Mouse (Mus musculus): ENCODE results near the gene Sfswap. TPM values are rescaled to one million over a fixed set of nuclear protein-coding genes. Genes with fewer than 3 reads are reported as not detected.

Sfswap gene
- polyA plus RNA-seq (2014; fragmentation: Illumina TruSeq; extraction: RNeasy Lipid Tissue Mini Kit (QIAGEN cat#74804); ENCODE audit: low read depth, low replicate concordance): 50.2 TPM

GRCm38 (mm10) chr5:129500722-129501634 lies at the start of gene Sfswap:
Gene Sfswap (plus strand): TSS chr5:129501221.

GRCm38 (mm10) chr5:129583761-129584582 lies 83.0 kb downstream of the Sfswap start, which contains the start of gene Mmp17:
Gene Mmp17 (plus strand): TSS chr5:129584169.

Other genes starting within 250 kb of the Sfswap start
- 1.7 TPM for gene Mmp17, start 82.9 kb downstream of the Sfswap start, polyA plus RNA-seq (2014; fragmentation: Illumina TruSeq; extraction: RNeasy Lipid Tissue Mini Kit (QIAGEN cat#74804); ENCODE audit: low read depth, low replicate concordance)
- 2.3 TPM for gene Zfp11, start 168.9 kb downstream of the Sfswap start, polyA plus RNA-seq (2014; fragmentation: Illumina TruSeq; extraction: RNeasy Lipid Tissue Mini Kit (QIAGEN cat#74804); ENCODE audit: low read depth, low replicate concordance)
- gene Sept14, start 207.3 kb downstream of the Sfswap start, polyA plus RNA-seq (2014; fragmentation: Illumina TruSeq; extraction: RNeasy Lipid Tissue Mini Kit (QIAGEN cat#74804); ENCODE audit: low read depth, low replicate concordance): not detected
- 69.8 TPM for gene Mrps17, start 214.3 kb downstream of the Sfswap start, polyA plus RNA-seq (2014; fragmentation: Illumina TruSeq; extraction: RNeasy Lipid Tissue Mini Kit (QIAGEN cat#74804); ENCODE audit: low read depth, low replicate concordance)
- 60.8 TPM for gene Nipsnap2, start 223.8 kb downstream of the Sfswap start, polyA plus RNA-seq (2014; fragmentation: Illumina TruSeq; extraction: RNeasy Lipid Tissue Mini Kit (QIAGEN cat#74804); ENCODE audit: low read depth, low replicate concordance)